Mouse (Mus musculus): Measurements from ENCODE around the gene Copb1. TPM values are rescaled to one million over a fixed set of nuclear protein-coding genes. Genes with fewer than 3 reads are reported as not detected.

Gene Copb1
- polyA plus RNA-seq, 1 experiment from 2014 or later = 93.8 TPM

DNA sequence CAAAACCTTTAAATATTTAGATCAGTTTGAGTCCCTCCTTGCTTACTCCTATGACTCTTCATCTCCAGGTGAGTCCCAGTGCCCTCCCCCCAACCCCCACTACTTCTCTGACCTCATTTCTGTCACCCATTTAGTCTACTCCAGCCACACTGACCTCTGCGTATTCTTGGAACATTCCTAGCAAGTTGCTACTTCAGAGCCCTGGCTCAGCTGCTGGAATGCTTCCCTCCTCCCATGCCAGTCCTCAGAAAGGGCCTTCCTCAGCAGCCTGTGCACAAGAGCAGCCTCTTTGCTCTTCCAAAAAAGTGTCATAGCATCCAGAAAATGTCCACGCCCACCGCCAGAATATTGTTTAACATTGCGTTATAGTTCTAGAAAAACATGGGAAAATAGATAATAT, 84.5 kb downstream of the Copb1 start:
- DNase-seq (ENCODE audit: low spot score) = no peak

DNA sequence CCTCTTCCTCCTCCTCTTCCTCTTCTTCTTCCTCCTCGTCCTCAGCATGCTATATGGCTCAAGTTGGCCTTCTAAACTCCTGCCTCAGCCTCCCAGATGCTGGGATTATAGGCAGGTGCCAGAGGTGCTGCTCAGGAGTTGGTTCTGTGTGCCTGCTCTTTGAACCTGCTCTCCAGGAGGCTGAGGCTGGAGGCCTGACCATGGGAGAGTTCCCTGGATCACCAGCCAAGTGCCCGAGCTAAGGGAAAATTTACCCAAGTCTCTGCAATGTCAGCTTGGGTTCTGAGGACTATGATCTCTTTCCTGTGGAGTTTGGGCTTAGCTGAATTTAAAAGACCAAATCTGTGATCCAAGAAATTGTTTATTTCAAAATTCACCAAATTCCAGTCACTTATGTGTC, 85.1 kb downstream of the Copb1 start:
- no peak for DNase-seq (ENCODE audit: low spot score)

Other genes with a start within 250 kb of the Copb1 start
- 56.8 and 58.2 TPM in 2 replicates for gene Rras2, start 136.9 kb downstream of the Copb1 start, polyA plus RNA-seq (2015; fragmentation: Nextera tagmentation; extraction: Ambion mirVana)
- 459 and 475 TPM in 2 replicates for gene Psma1, start 21.4 kb upstream of the Copb1 start, polyA plus RNA-seq (2015; fragmentation: Nextera tagmentation; extraction: Ambion mirVana)
- gene Pde3b, start 160.6 kb upstream of the Copb1 start, polyA plus RNA-seq (2015; fragmentation: Nextera tagmentation; extraction: Ambion mirVana) = 7.5 and 10.1 TPM in 2 replicates

Data from thymus, postnatal 0 days (tissue).